Mouse (Mus musculus) right cerebral cortex, postnatal 14 days (tissue): ENCODE measurements at regions not wholly inside any gene's neighbourhood (a gene's known extent, or its start where the extent isn't known, plus 50 kb on each side); places are given as distances from the start of the nearest gene placed in this dataset.

Source experiments
- DNase-seq: peaks from one replicate; pipeline ENCODE4 v3.0.0; 2022

- DNase-seq = no peak
Observed at GRCm38 (mm10) chr6:31995977-31996376, 54.1 kb upstream of the 1700012A03Rik start.

GRCm38 (mm10) chr6:31995249-31995648 lies 54.8 kb upstream of the 1700012A03Rik start:
- no peak for DNase-seq

- DNase-seq = no peak
Observed at GRCm38 (mm10) chr6:31985698-31986097, 64.3 kb upstream of the 1700012A03Rik start.

- no peak for DNase-seq
Observed at GRCm38 (mm10) chr6:31976705-31977104, 73.3 kb upstream of the 1700012A03Rik start.

- no peak for DNase-seq
Observed at GRCm38 (mm10) chr6:31948063-31948481, 102.0 kb upstream of the 1700012A03Rik start.

- DNase-seq = no peak
Observed at GRCm38 (mm10) chr6:31946572-31946971, 103.5 kb upstream of the 1700012A03Rik start.

- DNase-seq = no peak
Observed at GRCm38 (mm10) chr6:31945347-31945746, 104.7 kb upstream of the 1700012A03Rik start.

- DNase-seq = no peak
Observed at GRCm38 (mm10) chr6:31944546-31944945, 105.5 kb upstream of the 1700012A03Rik start.

- no peak for DNase-seq
Observed at GRCm38 (mm10) chr6:31942696-31943095, 107.3 kb upstream of the 1700012A03Rik start.

- peak; percentile 94 for DNase-seq
Observed at GRCm38 (mm10) chr6:31938216-31938814, 111.7 kb upstream of the 1700012A03Rik start.

- no peak for DNase-seq
Observed at GRCm38 (mm10) chr6:31937146-31937545, 112.9 kb upstream of the 1700012A03Rik start.

GRCm38 (mm10) chr6:31934826-31935225 lies 115.2 kb upstream of the 1700012A03Rik start:
- no peak for DNase-seq

- DNase-seq = no peak
Observed at GRCm38 (mm10) chr6:31933956-31934355, 116.1 kb upstream of the 1700012A03Rik start.

GRCm38 (mm10) chr6:31933364-31933763 lies 116.7 kb upstream of the 1700012A03Rik start:
- DNase-seq = no peak

GRCm38 (mm10) chr6:31931116-31931515 lies 118.9 kb upstream of the 1700012A03Rik start:
- no peak for DNase-seq

GRCm38 (mm10) chr6:31929165-31929564 lies 120.9 kb upstream of the 1700012A03Rik start:
- no peak for DNase-seq

- DNase-seq = peak; percentile 27
Observed at GRCm38 (mm10) chr6:31927181-31927580, 122.9 kb upstream of the 1700012A03Rik start.

GRCm38 (mm10) chr6:31924669-31925046 lies 125.4 kb upstream of the 1700012A03Rik start:
- no peak for DNase-seq

GRCm38 (mm10) chr6:31923951-31924668 lies 125.9 kb upstream of the 1700012A03Rik start:
- DNase-seq = no peak

GRCm38 (mm10) chr6:31921561-31922152 lies 128.4 kb upstream of the 1700012A03Rik start:
- DNase-seq = no peak

- DNase-seq = peak; percentile 50
Observed at GRCm38 (mm10) chr6:31917411-31918131, 132.5 kb upstream of the 1700012A03Rik start.

GRCm38 (mm10) chr6:31901791-31902190 lies 148.3 kb upstream of the 1700012A03Rik start:
- DNase-seq = no peak

- peak; percentile 40 for DNase-seq
Observed at GRCm38 (mm10) chr6:31899055-31899454, 151.0 kb upstream of the 1700012A03Rik start.
